Mouse (Mus musculus): ENCODE results near the gene 9130213A22Rik. TPM values are rescaled to one million over a fixed set of nuclear protein-coding genes. Genes with fewer than 3 reads are reported as not detected.

The 9130213A22Rik gene
- total and polyA plus RNA-seq, 3 experiments = 0.25 to 1.4 (median 0.82) TPM

- peaks cover 79% of the 10 kb centered on the region for H3K4me1 ChIP-seq (ENCODE audit: insufficient read depth, low read depth, low read length)
- TF ChIP-seq GATA2 (IDR thresholded peaks at IDR 0.05; ENCODE audit: borderline replicate concordance, low read depth, low read length) = no peak
- TF ChIP-seq POLR2AphosphoS5 (IDR thresholded peaks at IDR 0.05; ENCODE audit: insufficient replicate concordance, low read depth, low read length) = no peak
- no peak for TF ChIP-seq GATA1 (IDR thresholded peaks at IDR 0.05; ENCODE audit: borderline replicate concordance, low read length)
- peak; percentile 80 for TF ChIP-seq CTCF (IDR thresholded peaks at IDR 0.05; ENCODE audit: low read depth, low read length)
- no peak for TF ChIP-seq TAL1 (conservative IDR thresholded peaks at IDR 0.05; ENCODE audit: low read depth, low read length)
- ATAC-seq (ENCODE audit: extremely low read depth, insufficient number of reproducible peaks, low FRiP score, poor library complexity, severe bottlenecking) (no peak), DNase-seq (ENCODE audit: low spot score) (no peak)
- peaks cover 39% of the 10 kb centered on the region for H3K36me3 ChIP-seq (replicated peaks)
- no peak overlapping the region for H3K4me3 ChIP-seq (ENCODE audit: low read depth, low read length)
- H3K9me3 ChIP-seq (replicated peaks) = no peaks in the 10 kb centered on the region
- no peaks in the 10 kb centered on the region for H3K27me3 ChIP-seq (ENCODE audit: insufficient read depth, low read length)
These were observed 30.0 kb downstream of the 9130213A22Rik start for GRCm38 (mm10) chr11:69092386-69092751.

DNA sequence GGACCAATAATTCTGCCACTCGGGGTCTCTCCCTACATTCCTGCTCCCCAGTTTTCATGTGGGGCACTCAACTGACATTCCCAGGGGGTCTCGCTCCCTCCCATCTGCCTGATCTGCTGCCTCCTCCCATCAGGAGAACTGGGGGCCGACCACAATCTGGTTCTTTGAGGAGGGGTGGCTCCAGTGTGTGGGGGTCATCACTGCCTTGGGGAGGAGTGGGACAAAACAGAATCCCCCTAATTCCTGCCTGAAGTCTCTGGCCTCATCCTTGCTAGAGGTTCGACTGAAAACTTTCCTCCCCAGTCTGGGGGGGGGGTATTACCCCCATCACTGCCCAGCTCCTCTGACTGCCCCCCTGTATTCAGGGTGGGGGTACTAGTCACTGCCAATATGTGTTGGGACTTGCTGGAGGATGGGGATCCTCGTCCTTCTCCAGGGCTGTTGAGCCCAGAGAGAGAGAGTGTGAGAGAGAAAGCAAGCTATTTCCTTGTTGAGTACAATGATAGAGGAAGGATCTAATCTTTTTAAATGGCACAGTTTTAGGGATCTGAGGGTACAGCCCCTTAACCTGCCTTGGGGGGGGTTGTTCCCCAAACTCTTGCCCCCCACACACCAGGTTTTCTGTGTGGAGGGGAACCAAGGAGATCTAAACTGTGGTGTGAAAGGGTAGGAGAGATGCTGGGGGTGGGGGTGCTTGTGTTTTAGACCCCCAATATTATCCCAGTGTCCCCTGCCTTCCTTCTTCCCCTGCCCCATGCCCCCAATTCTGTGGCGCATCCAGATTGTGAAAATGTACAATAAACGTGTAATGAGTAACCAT, 30.6 kb downstream of the 9130213A22Rik start:
- TF ChIP-seq GATA1 (IDR thresholded peaks at IDR 0.05; ENCODE audit: borderline replicate concordance, low read length) (no peak), CTCF (IDR thresholded peaks at IDR 0.05; ENCODE audit: low read depth, low read length) (no peak), POLR2AphosphoS5 (IDR thresholded peaks at IDR 0.05; ENCODE audit: insufficient replicate concordance, low read depth, low read length) (no peak), TAL1 (conservative IDR thresholded peaks at IDR 0.05; ENCODE audit: low read depth, low read length) (no peak), GATA2 (IDR thresholded peaks at IDR 0.05; ENCODE audit: borderline replicate concordance, low read depth, low read length) (no peak)
- Histone ChIP-seq H3K36me3 (replicated peaks) (peaks cover 39% of the 10 kb centered on the region), H3K9me3 (replicated peaks) (no peaks in the 10 kb centered on the region), H3K27me3 (ENCODE audit: insufficient read depth, low read length) (no peaks in the 10 kb centered on the region), H3K4me1 (ENCODE audit: insufficient read depth, low read depth, low read length) (peaks cover 79% of the 10 kb centered on the region), H3K4me3 (ENCODE audit: low read depth, low read length) (no peak overlapping the region)
- ATAC-seq (ENCODE audit: extremely low read depth, insufficient number of reproducible peaks, low FRiP score, poor library complexity, severe bottlenecking) (no peak), DNase-seq (ENCODE audit: low spot score) (no peak)

GRCm38 (mm10) chr11:69090367-69090766, 32.0 kb downstream of the 9130213A22Rik start:
- peaks cover 39% of the 10 kb centered on the region for H3K36me3 ChIP-seq (replicated peaks)
- peaks cover 71% of the 10 kb centered on the region for H3K4me1 ChIP-seq (ENCODE audit: insufficient read depth, low read depth, low read length)
- TF ChIP-seq GATA2 (IDR thresholded peaks at IDR 0.05; ENCODE audit: borderline replicate concordance, low read depth, low read length) (no peak), GATA1 (IDR thresholded peaks at IDR 0.05; ENCODE audit: borderline replicate concordance, low read length) (no peak), CTCF (IDR thresholded peaks at IDR 0.05; ENCODE audit: low read depth, low read length) (no peak), TAL1 (conservative IDR thresholded peaks at IDR 0.05; ENCODE audit: low read depth, low read length) (no peak), POLR2AphosphoS5 (IDR thresholded peaks at IDR 0.05; ENCODE audit: insufficient replicate concordance, low read depth, low read length) (no peak)
- DNase-seq (ENCODE audit: low spot score) (no peak), ATAC-seq (ENCODE audit: extremely low read depth, insufficient number of reproducible peaks, low FRiP score, poor library complexity, severe bottlenecking) (no peak)
- no peak overlapping the region for H3K4me3 ChIP-seq (ENCODE audit: low read depth, low read length)
- H3K9me3 ChIP-seq (replicated peaks) = no peaks in the 10 kb centered on the region
- H3K27me3 ChIP-seq (ENCODE audit: insufficient read depth, low read length) = no peaks in the 10 kb centered on the region

DNA sequence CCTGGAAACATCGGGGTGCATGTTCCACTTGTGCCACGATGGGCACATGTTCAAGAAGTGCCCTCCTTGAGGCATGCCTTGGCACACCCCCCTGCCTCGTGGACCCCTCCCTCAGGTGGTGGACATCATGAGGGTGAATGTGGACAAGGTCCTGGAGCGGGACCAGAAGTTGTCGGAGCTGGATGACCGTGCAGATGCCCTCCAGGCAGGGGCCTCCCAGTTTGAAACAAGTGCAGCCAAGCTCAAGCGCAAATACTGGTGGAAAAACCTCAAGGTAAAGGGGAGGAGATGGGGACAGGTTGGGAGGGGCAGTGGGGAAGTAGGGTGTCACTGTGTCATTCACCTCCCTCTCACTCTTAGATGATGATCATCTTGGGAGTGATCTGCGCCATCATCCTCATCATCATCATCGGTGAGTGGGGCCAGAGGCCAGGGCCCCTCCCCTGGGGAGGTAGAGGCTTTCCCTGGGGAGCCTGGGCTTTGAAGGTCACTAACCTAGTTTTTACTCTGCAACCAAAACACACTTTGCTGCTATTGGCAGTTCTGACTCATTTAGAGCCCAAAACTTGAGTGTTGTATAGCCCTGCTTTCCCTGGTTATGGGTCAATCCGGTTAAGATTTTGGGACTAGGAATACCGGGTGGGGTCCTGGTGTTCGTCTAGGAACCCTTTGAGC, 32.6 kb downstream of the 9130213A22Rik start:
- 0 out of 2 replicates have a peak, but pooled peaks cover under 1% of the 10 kb centered on the region for H3K27me3 ChIP-seq (ENCODE audit: insufficient read depth, low read length)
- no peaks in the 10 kb centered on the region for H3K9me3 ChIP-seq (replicated peaks)
- peaks cover 39% of the 10 kb centered on the region for H3K36me3 ChIP-seq (replicated peaks)
- no peak for TF ChIP-seq TAL1 (conservative IDR thresholded peaks at IDR 0.05; ENCODE audit: low read depth, low read length)
- no peak for TF ChIP-seq POLR2AphosphoS5 (IDR thresholded peaks at IDR 0.05; ENCODE audit: insufficient replicate concordance, low read depth, low read length)
- TF ChIP-seq CTCF (IDR thresholded peaks at IDR 0.05; ENCODE audit: low read depth, low read length) = no peak
- TF ChIP-seq GATA1 (IDR thresholded peaks at IDR 0.05; ENCODE audit: borderline replicate concordance, low read length) = no peak
- TF ChIP-seq GATA2 (IDR thresholded peaks at IDR 0.05; ENCODE audit: borderline replicate concordance, low read depth, low read length) = no peak
- no peak for ATAC-seq (ENCODE audit: extremely low read depth, insufficient number of reproducible peaks, low FRiP score, poor library complexity, severe bottlenecking)
- H3K4me1 ChIP-seq (ENCODE audit: insufficient read depth, low read depth, low read length) = peaks cover 68% of the 10 kb centered on the region
- DNase-seq (ENCODE audit: low spot score) = no peak
- H3K4me3 ChIP-seq (ENCODE audit: low read depth, low read length) = peak overlapping the region; percentile 95

GRCm38 (mm10) chr11:69088856-69089615, 33.4 kb downstream of the 9130213A22Rik start:
- peaks cover 62% of the 10 kb centered on the region for H3K4me1 ChIP-seq (ENCODE audit: insufficient read depth, low read depth, low read length)
- no peaks in the 10 kb centered on the region for H3K9me3 ChIP-seq (replicated peaks)
- 0 out of 2 replicates have a peak, but pooled peaks cover 4% of the 10 kb centered on the region for H3K27me3 ChIP-seq (ENCODE audit: insufficient read depth, low read length)
- DNase-seq (ENCODE audit: low spot score) (no peak), ATAC-seq (ENCODE audit: extremely low read depth, insufficient number of reproducible peaks, low FRiP score, poor library complexity, severe bottlenecking) (no peak)
- peaks cover 39% of the 10 kb centered on the region for H3K36me3 ChIP-seq (replicated peaks)
- peak overlapping the region; percentile 95 for H3K4me3 ChIP-seq (ENCODE audit: low read depth, low read length)
- TF ChIP-seq CTCF (IDR thresholded peaks at IDR 0.05; ENCODE audit: low read depth, low read length) = no peak
- TF ChIP-seq POLR2AphosphoS5 (IDR thresholded peaks at IDR 0.05; ENCODE audit: insufficient replicate concordance, low read depth, low read length) = no peak
- no peak for TF ChIP-seq TAL1 (conservative IDR thresholded peaks at IDR 0.05; ENCODE audit: low read depth, low read length)
- no peak for TF ChIP-seq GATA1 (IDR thresholded peaks at IDR 0.05; ENCODE audit: borderline replicate concordance, low read length)
- TF ChIP-seq GATA2 (IDR thresholded peaks at IDR 0.05; ENCODE audit: borderline replicate concordance, low read depth, low read length) = no peak
